Mouse (Mus musculus): ENCODE measurements around the gene Acsl1.

GRCm38 (mm10) chr8:46567946-46568345 is 97.1 kb downstream of the Acsl1 start:
- no peak for TF ChIP-seq POLR2A (IDR thresholded peaks at IDR 0.05; ENCODE audit: insufficient read depth, low read depth, low read length)
- no peak for TF ChIP-seq CTCF (IDR thresholded peaks at IDR 0.05; ENCODE audit: insufficient read depth, low read depth, low read length)

Data from olfactory bulb, adult 2 months (tissue).